Mouse (Mus musculus): ENCODE measurements around the gene Ugcg.

GRCm38 (mm10) chr4:59236362-59236761, 47.3 kb downstream of the Ugcg start:
- no peak for TF ChIP-seq CTCF (IDR thresholded peaks at IDR 0.05; ENCODE audit: borderline replicate concordance, insufficient read depth, low read length)
- TF ChIP-seq POLR2A (IDR thresholded peaks at IDR 0.05; ENCODE audit: low read depth, low read length): no peak
